Mouse (Mus musculus) right cerebral cortex, postnatal 14 days (tissue): ENCODE results near the gene Kmt5a.

Source experiments
- DNase-seq: peaks from one replicate; pipeline ENCODE4 v3.0.0; 2022

Kmt5a gene

GRCm38 (mm10) chr5:124439447-124440093 is at the start of gene Kmt5a:
Gene Kmt5a, plus strand, starts transcription at chr5:124439930.
- peak; percentile 90 for DNase-seq

GRCm38 (mm10) chr5:124392412-124392811 is 47.3 kb upstream of the Kmt5a start:
- no peak for DNase-seq

- DNase-seq: no peak
Observed at GRCm38 (mm10) chr5:124393726-124394125, 46.0 kb upstream of the Kmt5a start.

- no peak for DNase-seq
Observed at GRCm38 (mm10) chr5:124410808-124411207, 28.9 kb upstream of the Kmt5a start.

- DNase-seq: no peak
Observed at GRCm38 (mm10) chr5:124412163-124412562, 27.6 kb upstream of the Kmt5a start.

- DNase-seq: no peak
Observed at GRCm38 (mm10) chr5:124418903-124419302, 20.8 kb upstream of the Kmt5a start.

GRCm38 (mm10) chr5:124421786-124422185 is 17.9 kb upstream of the Kmt5a start:
- DNase-seq: no peak

GRCm38 (mm10) chr5:124424200-124424722 is 15.5 kb upstream of the Kmt5a start:
- no peak for DNase-seq

GRCm38 (mm10) chr5:124424723-124425411 is 14.9 kb upstream of the Kmt5a start:
- DNase-seq: peak; percentile 46

- DNase-seq: peak; percentile 93
Observed at GRCm38 (mm10) chr5:124425412-124426259, 14.1 kb upstream of the Kmt5a start, which contains the start of gene Sbno1. Gene Sbno1, minus strand, starts transcription at chr5:124426001.

GRCm38 (mm10) chr5:124426475-124427071 is 13.2 kb upstream of the Kmt5a start:
- no peak for DNase-seq

GRCm38 (mm10) chr5:124432398-124433012 is 7.2 kb upstream of the Kmt5a start:
- peak; percentile 77 for DNase-seq

GRCm38 (mm10) chr5:124433048-124433447 is 6.7 kb upstream of the Kmt5a start:
- no peak for DNase-seq

GRCm38 (mm10) chr5:124438229-124438628 is 1.5 kb upstream of the Kmt5a start:
- DNase-seq: no peak

GRCm38 (mm10) chr5:124438746-124439145 is 984 bp upstream of the Kmt5a start:
- DNase-seq: no peak

- peak; percentile 61 for DNase-seq
Observed at GRCm38 (mm10) chr5:124440094-124440701, 468 bp downstream of the Kmt5a start.

GRCm38 (mm10) chr5:124442628-124443027 is 2.9 kb downstream of the Kmt5a start:
- DNase-seq: no peak

GRCm38 (mm10) chr5:124444208-124444607 is 4.5 kb downstream of the Kmt5a start:
- no peak for DNase-seq

GRCm38 (mm10) chr5:124444661-124445561 is 5.2 kb downstream of the Kmt5a start:
- DNase-seq: peak; percentile 77

- DNase-seq: peak; percentile 57
Observed at GRCm38 (mm10) chr5:124445621-124446293, 6.0 kb downstream of the Kmt5a start.
